Mouse (Mus musculus): ENCODE results near the gene Sorbs1. TPM values are rescaled to one million over a fixed set of nuclear protein-coding genes. Genes with fewer than 3 reads are reported as not detected.

Sorbs1 gene
- polyA plus RNA-seq, 2 experiments: 35.3 to 40.6 TPM

- WGBS: 57% methylated on average over 11 of the region's 11 CpGs
- Histone ChIP-seq H3K36me3 (ENCODE audit: control insufficient read depth, insufficient read depth, low read length) (no peaks in the 10 kb centered on the region), H3K4me3 (replicated peaks; ENCODE audit: low read length) (no peak overlapping the region), H3K4me1 (ENCODE audit: control insufficient read depth, insufficient read depth, low read length) (peaks cover 11% of the 10 kb centered on the region), H3K9ac (ENCODE audit: low read depth, low read length, severe bottlenecking) (no peak overlapping the region), H3K4me2 (replicated peaks; ENCODE audit: low read depth, low read length, severe bottlenecking) (no peak overlapping the region), H3K9me3 (ENCODE audit: control insufficient read depth, low read length) (no peaks in the 10 kb centered on the region), H3K27me3 (ENCODE audit: control insufficient read depth, insufficient read depth, low read length) (no peaks in the 10 kb centered on the region), H3K27ac (replicated peaks; ENCODE audit: low read depth, low read length) (no peak overlapping the region)
- TF ChIP-seq POLR2A (IDR thresholded peaks at IDR 0.05; ENCODE audit: borderline replicate concordance, extremely low read depth, insufficient read depth, insufficient read length): no peak
- ATAC-seq (ENCODE audit: low FRiP score, low read depth) (no peak), DNase-seq (ENCODE audit: low spot score) (no peak)
Observed at GRCm38 (mm10) chr19:40405808-40406207, 107.8 kb downstream of the Sorbs1 start.

GRCm38 (mm10) chr19:40404582-40404981 lies 109.0 kb downstream of the Sorbs1 start:
- no peak overlapping the region for H3K27ac ChIP-seq (replicated peaks; ENCODE audit: low read depth, low read length)
- 86% methylated on average over 2 of the region's 2 CpGs for WGBS
- no peaks in the 10 kb centered on the region for H3K9me3 ChIP-seq (ENCODE audit: control insufficient read depth, low read length)
- no peaks in the 10 kb centered on the region for H3K27me3 ChIP-seq (ENCODE audit: control insufficient read depth, insufficient read depth, low read length)
- no peak overlapping the region for H3K4me3 ChIP-seq (replicated peaks; ENCODE audit: low read length)
- no peak for DNase-seq (ENCODE audit: low spot score)
- no peak overlapping the region for H3K4me2 ChIP-seq (replicated peaks; ENCODE audit: low read depth, low read length, severe bottlenecking)
- no peaks in the 10 kb centered on the region for H3K36me3 ChIP-seq (ENCODE audit: control insufficient read depth, insufficient read depth, low read length)
- no peak for ATAC-seq (ENCODE audit: low FRiP score, low read depth)
- no peak for TF ChIP-seq POLR2A (IDR thresholded peaks at IDR 0.05; ENCODE audit: borderline replicate concordance, extremely low read depth, insufficient read depth, insufficient read length)
- no peak overlapping the region for H3K9ac ChIP-seq (ENCODE audit: low read depth, low read length, severe bottlenecking)
- H3K4me1 ChIP-seq (ENCODE audit: control insufficient read depth, insufficient read depth, low read length): peaks cover 8% of the 10 kb centered on the region

- H3K4me3 ChIP-seq (replicated peaks; ENCODE audit: low read length): no peak overlapping the region
- 79% methylated on average over 4 of the region's 4 CpGs for WGBS
- H3K27me3 ChIP-seq (ENCODE audit: control insufficient read depth, insufficient read depth, low read length): no peaks in the 10 kb centered on the region
- no peak overlapping the region for H3K9ac ChIP-seq (ENCODE audit: low read depth, low read length, severe bottlenecking)
- H3K4me1 ChIP-seq (ENCODE audit: control insufficient read depth, insufficient read depth, low read length): peaks cover 8% of the 10 kb centered on the region
- no peak overlapping the region for H3K27ac ChIP-seq (replicated peaks; ENCODE audit: low read depth, low read length)
- H3K36me3 ChIP-seq (ENCODE audit: control insufficient read depth, insufficient read depth, low read length): no peaks in the 10 kb centered on the region
- H3K9me3 ChIP-seq (ENCODE audit: control insufficient read depth, low read length): no peaks in the 10 kb centered on the region
- TF ChIP-seq POLR2A (IDR thresholded peaks at IDR 0.05; ENCODE audit: borderline replicate concordance, extremely low read depth, insufficient read depth, insufficient read length): no peak
- ATAC-seq (ENCODE audit: low FRiP score, low read depth): no peak
- H3K4me2 ChIP-seq (replicated peaks; ENCODE audit: low read depth, low read length, severe bottlenecking): no peak overlapping the region
- DNase-seq (ENCODE audit: low spot score): no peak
Observed at GRCm38 (mm10) chr19:40403999-40404398, 109.6 kb downstream of the Sorbs1 start.

GRCm38 (mm10) chr19:40402155-40402963 lies 111.2 kb downstream of the Sorbs1 start:
- no peaks in the 10 kb centered on the region for H3K27me3 ChIP-seq (ENCODE audit: control insufficient read depth, insufficient read depth, low read length)
- peaks cover 8% of the 10 kb centered on the region for H3K4me1 ChIP-seq (ENCODE audit: control insufficient read depth, insufficient read depth, low read length)
- no peak overlapping the region for H3K27ac ChIP-seq (replicated peaks; ENCODE audit: low read depth, low read length)
- no peak overlapping the region for H3K4me3 ChIP-seq (replicated peaks; ENCODE audit: low read length)
- H3K4me2 ChIP-seq (replicated peaks; ENCODE audit: low read depth, low read length, severe bottlenecking): no peak overlapping the region
- no peaks in the 10 kb centered on the region for H3K9me3 ChIP-seq (ENCODE audit: control insufficient read depth, low read length)
- no peak for TF ChIP-seq POLR2A (IDR thresholded peaks at IDR 0.05; ENCODE audit: borderline replicate concordance, extremely low read depth, insufficient read depth, insufficient read length)
- H3K36me3 ChIP-seq (ENCODE audit: control insufficient read depth, insufficient read depth, low read length): no peaks in the 10 kb centered on the region
- 76% methylated on average over 15 of the region's 15 CpGs for WGBS
- ATAC-seq (ENCODE audit: low FRiP score, low read depth) (no peak), DNase-seq (ENCODE audit: low spot score) (no peak)
- no peak overlapping the region for H3K9ac ChIP-seq (ENCODE audit: low read depth, low read length, severe bottlenecking)

- 50% methylated on average over 7 of the region's 7 CpGs for WGBS
- TF ChIP-seq POLR2A (IDR thresholded peaks at IDR 0.05; ENCODE audit: borderline replicate concordance, extremely low read depth, insufficient read depth, insufficient read length): no peak
- Histone ChIP-seq H3K36me3 (ENCODE audit: control insufficient read depth, insufficient read depth, low read length) (no peaks in the 10 kb centered on the region), H3K4me3 (replicated peaks; ENCODE audit: low read length) (no peak overlapping the region), H3K9me3 (ENCODE audit: control insufficient read depth, low read length) (no peaks in the 10 kb centered on the region), H3K27ac (replicated peaks; ENCODE audit: low read depth, low read length) (no peak overlapping the region), H3K27me3 (ENCODE audit: control insufficient read depth, insufficient read depth, low read length) (no peaks in the 10 kb centered on the region), H3K9ac (ENCODE audit: low read depth, low read length, severe bottlenecking) (no peak overlapping the region), H3K4me2 (replicated peaks; ENCODE audit: low read depth, low read length, severe bottlenecking) (no peak overlapping the region), H3K4me1 (ENCODE audit: control insufficient read depth, insufficient read depth, low read length) (peaks cover 8% of the 10 kb centered on the region)
- DNase-seq (ENCODE audit: low spot score) (peak; percentile 36), ATAC-seq (ENCODE audit: low FRiP score, low read depth) (no peak)
Observed at GRCm38 (mm10) chr19:40401213-40401612, 112.4 kb downstream of the Sorbs1 start.
